Mouse (Mus musculus) frontal cortex, postnatal 14 days (tissue): ENCODE data around the gene Ces2f.
"Not testable (repeated sequence)": the region's sequence is repeated elsewhere in the genome, so short reads cannot be mapped to it uniquely, and the experiment has no call there.

Source experiments
- DNase-seq, 2 experiments: peaks; one replicate each; pipeline ENCODE4 v3.0.0; 2022; ENCODE audit warnings: low spot score in 2 of 2

Gene Ces2f

DNA sequence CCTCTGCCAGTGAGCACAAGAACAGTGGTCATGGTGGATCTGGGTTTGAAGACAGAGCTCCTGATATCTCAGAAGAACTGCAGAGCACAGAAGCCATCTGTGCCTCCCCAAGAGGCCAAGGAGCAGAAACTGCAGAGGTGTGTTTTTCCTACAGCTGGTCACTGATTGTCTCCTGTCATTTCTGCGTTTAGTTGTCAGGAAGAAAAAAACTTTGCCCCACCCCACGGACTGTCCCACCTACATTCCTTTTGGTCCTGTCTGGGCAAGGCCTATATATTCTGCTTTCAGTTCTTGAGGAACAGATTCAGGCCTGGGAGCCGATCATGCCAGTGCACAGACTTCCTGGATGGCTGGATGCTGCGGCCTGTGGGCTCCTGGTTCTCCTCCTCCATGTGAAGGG lies at the start of gene Ces2f:
Ces2f (plus strand) TSS at position 301 of the 400 bp plus-strand sequence.
- DNase-seq = no peak

DNA sequence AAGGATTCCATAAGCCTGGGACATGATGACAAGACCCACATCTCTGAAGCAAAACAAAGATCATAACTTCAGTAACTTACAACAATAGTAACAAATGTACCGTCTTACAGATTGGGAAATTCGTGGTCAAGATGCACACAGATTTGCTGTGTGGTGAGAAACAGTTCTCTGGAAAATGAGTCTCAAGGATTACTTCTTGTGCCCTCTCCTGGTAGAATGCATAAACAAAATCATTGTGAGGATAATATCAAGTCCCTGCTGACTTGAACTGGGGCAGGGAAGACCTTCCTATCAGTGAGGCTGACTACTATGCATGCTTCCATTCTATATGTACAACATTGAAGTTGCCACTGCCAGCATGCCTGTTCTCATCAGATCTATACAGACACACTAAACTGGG lies 45.4 kb upstream of the Ces2f start:
- no peak for DNase-seq

DNA sequence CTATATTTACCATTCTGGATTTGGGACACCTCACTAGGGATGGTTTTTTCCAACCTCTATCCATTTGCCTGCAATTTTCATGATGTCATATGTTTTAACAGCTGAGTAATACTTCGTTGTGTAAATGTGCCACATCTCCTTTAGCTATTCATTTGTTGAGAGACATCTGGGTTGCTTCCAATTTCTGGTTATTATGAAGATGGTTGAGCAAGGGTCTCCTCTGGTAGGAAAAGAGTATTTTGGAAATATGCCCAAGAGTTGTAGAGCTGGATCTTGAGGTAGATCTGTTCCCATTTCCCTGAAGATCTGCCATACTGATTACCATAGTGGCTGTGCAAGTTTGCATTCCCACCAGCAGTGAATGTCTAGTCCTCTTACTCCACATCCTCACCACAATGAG lies 40.0 kb upstream of the Ces2f start:
- DNase-seq = no peak

DNA sequence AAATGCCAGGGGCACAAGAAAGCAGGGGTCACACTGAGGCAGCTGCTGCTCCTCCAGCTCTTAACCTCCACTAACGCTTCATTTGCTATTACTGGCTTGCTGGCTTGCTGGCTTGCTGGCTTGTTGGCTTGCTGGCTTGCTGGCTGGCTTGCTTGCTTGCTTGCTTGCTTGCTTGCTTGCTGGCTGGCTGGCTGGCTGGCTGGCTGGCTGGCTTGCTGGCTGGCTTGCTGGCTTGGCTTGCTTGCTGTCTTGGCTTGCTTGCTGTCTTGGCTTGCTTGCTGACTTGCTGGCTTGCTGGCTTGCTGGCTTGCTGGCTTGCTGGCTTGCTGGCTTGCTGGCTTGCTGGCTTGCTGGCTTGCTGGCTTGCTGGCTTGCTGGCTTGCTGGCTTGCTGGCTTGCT lies 38.1 kb upstream of the Ces2f start:
- not testable (repeated sequence) for DNase-seq

DNA sequence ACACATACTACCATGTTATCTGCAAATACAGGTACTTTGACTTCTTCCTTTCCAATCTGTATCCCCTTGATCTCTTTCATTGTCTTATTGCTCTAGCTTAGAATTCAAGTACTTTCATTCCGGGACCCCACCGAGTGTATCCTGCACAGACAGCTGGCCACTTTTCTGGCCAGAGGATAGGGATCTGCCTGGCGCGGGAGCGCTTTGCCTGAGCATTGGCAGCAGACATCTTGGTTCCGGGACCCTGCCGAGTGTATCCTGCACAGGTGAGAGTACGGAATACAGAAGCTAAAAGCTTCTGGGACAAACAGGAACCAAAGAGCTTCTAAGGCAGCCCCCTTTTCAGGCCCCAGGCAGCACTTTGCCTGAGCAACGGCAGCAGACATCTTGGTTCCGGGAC lies 37.5 kb upstream of the Ces2f start:
- not testable (repeated sequence) for DNase-seq

DNA sequence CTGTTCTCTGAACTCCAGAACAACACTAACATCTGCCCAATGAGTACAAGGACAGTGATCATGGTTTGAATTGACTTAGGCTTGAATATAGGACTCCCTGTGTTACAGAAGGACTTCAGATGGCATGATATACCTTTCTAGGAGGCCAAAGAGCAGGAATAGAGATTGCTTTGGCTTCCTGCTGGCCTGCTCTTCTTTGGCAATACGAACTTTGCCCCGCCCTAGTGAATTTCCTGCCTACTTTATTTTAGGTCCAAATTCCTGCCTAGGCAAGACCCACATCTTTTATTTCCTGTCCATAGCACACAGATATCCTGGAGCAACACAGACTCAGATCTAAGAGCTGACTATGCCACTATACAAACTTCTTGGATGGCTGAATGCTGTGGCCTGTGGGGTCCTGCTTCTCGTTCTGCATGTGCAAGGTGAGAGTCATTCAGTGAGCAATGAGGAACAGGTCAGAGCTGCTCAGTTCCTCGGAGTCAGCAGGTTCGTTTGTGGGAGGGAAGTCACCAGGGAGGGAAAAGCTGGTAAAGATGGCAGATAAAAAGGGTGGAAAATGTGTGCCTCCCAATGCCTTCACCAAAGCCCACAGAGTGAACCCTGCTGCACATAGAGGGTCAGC lies 21.1 kb upstream of the Ces2f start, which contains the start of gene Ces2e:
Ces2e (plus strand) TSS at position 289 of the 625 bp plus-strand sequence.
- no peak for DNase-seq

DNA sequence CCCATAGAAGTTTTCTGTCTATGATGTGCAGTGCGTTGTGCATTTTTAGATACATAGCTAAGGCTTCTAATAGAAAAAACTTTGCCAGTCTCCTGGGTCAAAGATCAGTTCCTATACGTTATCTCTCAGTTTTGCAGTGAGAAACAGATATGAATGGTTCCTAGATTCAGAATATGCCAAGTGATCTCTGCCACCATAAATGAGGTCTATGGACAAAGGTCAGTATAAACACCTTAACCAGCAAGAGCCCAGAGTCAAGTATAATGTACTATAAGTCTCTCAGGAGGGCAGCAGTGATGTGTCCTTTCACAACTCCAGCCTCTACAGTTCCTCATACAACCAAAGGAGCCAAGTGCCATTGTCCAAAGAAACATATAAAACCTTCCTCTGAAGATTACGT lies 19.9 kb upstream of the Ces2f start:
- DNase-seq = no peak

DNA sequence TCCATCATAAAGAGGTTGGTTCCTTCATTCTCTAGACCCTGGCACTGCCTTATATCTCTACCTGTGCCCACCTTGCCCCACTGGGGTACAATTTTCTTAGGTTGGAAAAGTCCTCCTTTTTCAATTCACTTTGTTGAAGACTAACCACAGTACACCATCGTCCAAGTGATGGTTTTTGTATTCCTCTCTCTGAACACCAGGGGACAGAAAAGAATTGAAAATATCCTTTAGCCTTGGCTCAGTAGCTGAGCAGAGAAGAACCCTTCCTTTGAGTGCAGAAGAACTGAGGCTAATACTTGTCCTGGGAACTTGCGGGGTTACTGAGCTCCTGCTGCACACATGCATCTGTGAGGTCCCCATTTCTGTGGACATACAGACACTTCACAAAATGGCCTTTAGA lies 2.5 kb upstream of the Ces2f start:
- no peak for DNase-seq

DNA sequence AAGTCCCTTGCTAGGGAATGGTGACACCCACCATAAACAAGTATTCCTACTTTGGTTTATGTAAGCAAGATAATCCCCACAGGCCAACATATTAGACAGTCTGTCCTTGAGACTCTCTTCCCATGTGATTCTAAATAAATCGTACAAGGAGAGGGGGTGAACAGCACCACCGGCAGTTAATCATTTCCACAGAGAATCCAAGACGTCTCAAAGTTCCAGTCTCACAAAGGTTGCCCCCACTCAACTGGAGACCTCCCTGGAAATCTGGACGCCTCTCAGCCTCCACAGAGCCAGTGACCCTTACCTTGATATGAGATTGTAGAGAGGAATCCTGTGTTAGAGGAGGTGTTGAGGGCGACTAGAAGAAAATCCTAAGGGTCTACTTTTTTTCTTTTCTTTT lies 1.9 kb downstream of the Ces2f start:
- DNase-seq = no peak

DNA sequence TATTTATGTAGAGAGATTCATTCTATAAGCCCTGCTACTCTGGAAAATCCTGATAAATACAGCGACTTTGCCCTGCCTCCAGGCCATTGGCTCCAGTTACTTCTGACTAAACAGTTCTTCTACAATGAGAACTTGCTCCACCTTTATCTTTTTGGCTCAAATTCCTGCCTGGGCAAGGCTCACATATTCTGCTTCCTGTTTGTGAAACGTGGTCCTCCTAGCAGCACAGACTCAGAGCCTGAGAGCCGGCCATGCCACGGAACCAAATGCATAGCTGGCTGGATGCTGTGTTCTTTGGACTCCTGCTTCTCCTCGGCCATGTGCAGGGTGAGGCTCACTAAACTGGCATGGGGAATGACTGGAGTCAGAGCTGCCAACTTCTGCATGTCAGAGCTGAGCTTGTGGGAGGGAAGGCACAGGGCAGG lies 14.4 kb downstream of the Ces2f start, which contains the start of gene Ces2g:
Ces2g (plus strand) TSS at position 182 of the 425 bp plus-strand sequence.
- no peak for DNase-seq

DNA sequence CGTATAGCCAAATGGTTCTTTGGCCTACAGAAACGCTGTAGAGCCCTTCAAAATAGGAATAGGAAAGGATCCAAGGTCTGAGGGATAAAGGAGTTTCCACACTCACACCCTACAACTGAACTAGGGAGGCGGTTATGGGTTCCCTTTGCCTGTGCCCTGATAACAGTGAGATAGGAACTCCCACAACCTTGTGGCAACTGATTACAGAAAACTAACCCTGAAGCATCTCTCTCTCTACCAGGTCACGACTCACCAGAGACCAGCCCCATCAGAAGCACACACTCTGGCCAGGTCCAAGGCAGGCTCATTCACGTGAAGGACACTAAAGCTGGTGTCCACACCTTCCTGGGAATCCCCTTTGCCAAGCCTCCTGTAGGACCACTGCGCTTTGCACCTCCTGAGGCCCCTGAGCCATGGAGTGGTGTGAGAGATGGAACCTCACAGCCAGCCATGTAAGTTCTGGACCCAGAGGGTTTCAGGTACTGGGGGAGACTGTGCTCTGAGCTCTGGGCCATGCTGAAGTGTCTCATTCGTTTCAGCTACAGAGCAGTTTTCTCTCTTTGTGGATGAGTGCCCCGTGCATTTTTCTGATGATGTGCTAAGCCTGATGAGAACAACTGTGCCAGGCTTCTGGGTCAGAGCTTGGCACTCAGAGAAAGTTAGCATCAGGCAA lies 15.2 kb downstream of the Ces2f start:
- DNase-seq = no peak

DNA sequence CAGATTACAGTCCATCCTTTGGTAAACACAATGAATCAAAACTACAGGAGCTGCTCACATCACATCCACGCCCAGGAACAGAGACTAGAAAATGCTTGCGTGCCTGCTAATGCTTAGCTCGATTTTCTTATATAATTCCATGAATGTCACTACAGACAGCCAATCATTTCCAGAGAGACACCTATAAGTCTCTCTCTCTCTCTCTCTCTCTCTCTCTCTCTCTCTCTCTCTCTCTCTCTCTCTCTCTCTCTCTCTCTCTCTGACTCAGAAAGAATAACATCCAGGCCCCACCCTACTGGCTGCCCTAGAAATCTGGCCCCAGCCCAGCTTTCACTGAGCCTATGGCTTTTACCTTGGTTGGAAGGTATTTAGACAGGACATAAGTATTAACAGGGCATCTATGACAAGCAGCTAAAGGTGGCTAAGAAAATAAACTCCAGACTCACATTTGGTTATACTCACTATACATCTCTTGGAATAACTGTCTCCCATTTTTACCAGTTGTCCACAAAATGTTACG lies 16.3 kb downstream of the Ces2f start:
- DNase-seq = no peak

DNA sequence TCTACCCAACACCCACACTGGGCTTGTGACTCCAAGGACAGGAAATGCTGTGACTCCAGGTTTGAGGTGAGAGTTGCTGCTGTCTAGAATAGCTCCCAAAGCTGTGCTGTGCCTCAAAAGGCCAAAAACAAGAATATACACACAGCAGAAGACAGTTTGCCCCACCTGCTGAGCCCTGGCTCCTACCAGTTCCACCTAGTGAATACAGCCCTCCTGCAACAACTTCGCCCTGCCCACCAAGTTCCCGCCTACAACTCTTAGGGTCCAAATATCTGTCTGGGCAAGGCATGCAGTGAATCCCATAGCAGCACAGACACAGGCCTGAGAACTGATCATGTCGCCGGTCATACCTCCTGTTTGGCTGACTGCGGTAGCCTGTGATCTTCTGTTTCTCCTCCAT lies 37.0 kb downstream of the Ces2f start:
- DNase-seq = no peak

DNA sequence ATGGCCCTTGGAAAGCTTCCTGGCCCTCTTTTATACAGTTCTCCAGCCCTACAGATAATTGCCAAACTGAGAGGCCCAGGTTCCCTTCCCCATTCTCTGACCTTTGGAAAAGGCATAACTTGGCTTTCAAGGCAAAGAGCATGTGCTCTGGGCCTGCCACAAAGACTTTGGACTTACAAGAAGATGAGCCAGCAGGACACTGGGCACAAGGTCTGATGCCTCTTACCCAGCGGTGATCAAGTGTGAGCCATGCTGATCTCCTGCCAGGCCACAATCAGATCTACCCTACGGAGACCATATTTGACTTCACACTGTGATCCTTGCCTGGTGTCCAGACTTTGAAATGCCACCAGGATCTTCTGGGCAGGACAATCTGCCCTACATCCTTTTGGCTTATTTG lies 37.8 kb downstream of the Ces2f start:
- no peak for DNase-seq

DNA sequence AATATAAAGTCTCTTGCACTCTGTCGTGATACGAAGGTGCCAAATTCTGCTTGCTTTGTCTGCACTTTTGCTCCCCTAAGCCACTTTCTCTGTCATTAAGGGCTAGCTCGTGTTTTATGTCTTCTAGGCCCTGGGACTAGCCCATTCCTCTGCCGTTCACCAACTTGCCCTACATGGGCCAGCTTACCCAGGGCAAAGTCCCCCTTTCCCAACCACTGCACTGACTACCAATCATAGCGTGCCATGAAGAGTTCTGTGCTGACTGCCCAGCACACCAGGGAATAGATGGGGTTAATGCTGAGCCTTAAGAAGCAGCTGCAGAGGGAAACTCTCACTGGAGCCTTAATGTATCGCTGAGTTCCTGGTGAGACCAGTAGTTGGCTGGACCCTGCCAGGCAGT lies 51.0 kb downstream of the Ces2f start:
- no peak for DNase-seq

DNA sequence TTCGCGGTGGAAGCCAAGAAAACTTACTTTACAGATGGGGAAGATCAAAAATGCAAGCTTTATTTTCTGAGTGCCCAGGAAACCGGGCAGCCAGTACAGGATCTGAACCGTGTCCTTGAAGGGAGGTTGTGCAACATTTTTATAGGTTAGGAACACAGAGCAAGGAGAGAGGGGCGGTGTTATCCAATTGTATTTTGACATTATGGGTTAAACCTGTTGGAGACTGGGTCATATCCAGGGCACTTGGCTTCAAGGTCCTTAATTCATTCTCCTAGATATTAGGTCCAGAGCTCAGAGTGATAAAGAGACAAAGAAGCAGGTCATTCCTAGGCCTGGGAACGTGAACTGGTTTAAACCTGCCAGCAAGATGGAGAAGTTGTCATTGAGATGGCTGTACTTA lies 52.0 kb downstream of the Ces2f start:
- DNase-seq = no peak

DNA sequence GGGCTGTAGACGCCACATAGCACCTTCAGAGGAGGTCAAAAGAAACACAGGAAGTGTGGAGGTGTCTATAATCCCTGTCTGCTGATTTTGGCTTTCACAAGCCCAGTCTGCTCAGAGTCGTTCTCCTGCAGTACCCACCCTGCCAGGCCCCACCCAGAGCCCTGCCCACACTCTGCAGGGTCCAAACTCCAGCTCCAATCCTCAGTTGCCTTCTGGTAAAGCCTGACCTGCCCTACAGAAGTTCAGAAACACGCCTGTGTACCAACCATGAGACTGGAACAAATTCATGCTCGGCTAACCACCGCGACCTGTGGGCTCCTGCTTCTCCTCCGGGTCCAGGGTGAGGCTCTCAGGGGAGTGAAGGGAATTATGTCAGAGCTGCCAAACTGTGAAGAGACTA lies 53.4 kb downstream of the Ces2f start, which contains the start of gene Ces2h:
Ces2h (plus strand) TSS at position 268 of the 400 bp plus-strand sequence.
- no peak for DNase-seq
